Mouse (Mus musculus) left cerebral cortex, postnatal 4 days (tissue): ENCODE measurements around the gene Tmem38a. TPM values are rescaled to one million over a fixed set of nuclear protein-coding genes. Genes with fewer than 3 reads are reported as not detected.

Source experiments
- DNase-seq: peaks from one replicate; pipeline ENCODE4 v3.0.0-alpha.2; 2022
- intact Hi-C: fragments of 180-260 bp; cut with DNase I; formaldehyde crosslinking; loops from one replicate; pipeline ENCODE4 v1.15.1; 2025
- microRNA-seq: library from miRNA; unstranded; fragments of <30 nt; microRNA quantifications from one replicate; pipeline ENCODE4 v1.2.0, GENCODE M21; 2022
- total RNA-seq, 2 experiments: library from RNA; stranded (reverse); gene quantifications; 2 replicates each; pipeline ENCODE4 v1.2.3; 2021

The Tmem38a gene
- total RNA-seq, 2 experiments from 2014 or later = 32.4 to 33.4 TPM

- peak; percentile 37 for DNase-seq
- intact Hi-C loops = no loop called here
Measured at GRCm38 (mm10) chr8:72583056-72583771, 11.4 kb downstream of the Tmem38a start.

- DNase-seq = no peak
- intact Hi-C loops = no loop called here
Measured at GRCm38 (mm10) chr8:72584390-72584789, 12.5 kb downstream of the Tmem38a start.

GRCm38 (mm10) chr8:72587806-72588205 is 16.0 kb downstream of the Tmem38a start:
- DNase-seq = peak; percentile 43
- intact Hi-C loops = no loop called here

- no peak for DNase-seq
- intact Hi-C loops = no loop called here
Measured at GRCm38 (mm10) chr8:72588865-72589264, 17.0 kb downstream of the Tmem38a start.

- intact Hi-C loops = no loop called here
- peak; percentile 19 for DNase-seq
Measured at GRCm38 (mm10) chr8:72589286-72589685, 17.4 kb downstream of the Tmem38a start.

- intact Hi-C loops = no loop called here
- DNase-seq = peak; percentile 43
Measured at GRCm38 (mm10) chr8:72590198-72590597, 18.3 kb downstream of the Tmem38a start.

Small RNAs within 50 kb of the gene (microRNA-seq; reads per million reads assigned to microRNA genes)
- not detected for gene Gm28019

Other genes with a start within 250 kb of the Tmem38a start
- gene Eps15l1, start 150.6 kb upstream of the Tmem38a start, total RNA-seq = 10 to 100 TPM; 83.1 to 87.6 TPM
- 1 to 10 TPM in 1 of 2 experiments, under 1 TPM in 1; 0.74 to 1.1 TPM for gene Calr3, start 128.2 kb upstream of the Tmem38a start, total RNA-seq
- gene 1700030K09Rik, start 128.2 kb upstream of the Tmem38a start, total RNA-seq = 10 to 100 TPM; 14.1 to 15.5 TPM
- gene Cherp, start 96.8 kb upstream of the Tmem38a start, total RNA-seq = 10 to 100 TPM; 75.6 to 85.4 TPM
- gene Slc35e1, start 79.4 kb upstream of the Tmem38a start, total RNA-seq = 10 to 100 TPM; 35.2 to 39.2 TPM
- gene Med26, start 23.8 kb upstream of the Tmem38a start, total RNA-seq = 10 to 100 TPM; 13.3 to 13.8 TPM
- gene Smim7, start 967 bp upstream of the Tmem38a start, total RNA-seq = 100 to 1,000 TPM; 131 to 140 TPM
- gene Nwd1, start 74.7 kb downstream of the Tmem38a start, total RNA-seq = 10 to 100 TPM; 21.6 to 23.4 TPM
- 100 to 1,000 TPM; 207 to 223 TPM for gene Sin3b, start 151.2 kb downstream of the Tmem38a start, total RNA-seq
- gene F2rl3, start 189.8 kb downstream of the Tmem38a start, total RNA-seq = under 1 TPM in 1 of 2 experiments, not detected in 1; 0.28 TPM